Mouse (Mus musculus): Measurements from ENCODE around the gene Dgkb.

Dgkb gene

DNA sequence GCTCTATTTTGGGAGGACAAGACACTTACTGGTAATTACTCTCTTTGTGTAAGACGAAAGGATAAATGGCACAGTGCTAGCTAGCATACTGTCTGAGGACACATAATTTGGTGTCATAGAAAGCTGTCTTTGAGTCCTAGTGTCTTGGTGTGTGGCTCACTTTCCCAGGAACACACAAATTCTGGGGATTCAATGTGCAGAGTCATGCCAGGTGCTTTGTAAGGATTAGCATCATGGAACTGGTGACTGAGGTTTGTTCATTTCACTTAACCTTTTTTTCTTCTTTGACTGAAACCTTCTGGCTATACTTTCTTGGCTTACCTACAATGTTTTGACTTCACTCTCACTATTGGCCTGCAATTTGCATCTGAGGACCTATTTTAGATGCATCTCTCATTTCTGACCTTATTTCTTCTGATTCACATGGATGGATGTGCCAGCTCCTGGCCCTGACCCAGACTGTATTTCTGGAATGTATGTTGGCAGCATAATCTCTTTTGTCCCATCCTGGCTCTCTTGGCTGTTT, 170.6 kb downstream of the Dgkb start:
- peak; percentile 91 for ATAC-seq (ENCODE audit: insufficient number of reproducible peaks, low FRiP score, low TSS enrichment)

DNA sequence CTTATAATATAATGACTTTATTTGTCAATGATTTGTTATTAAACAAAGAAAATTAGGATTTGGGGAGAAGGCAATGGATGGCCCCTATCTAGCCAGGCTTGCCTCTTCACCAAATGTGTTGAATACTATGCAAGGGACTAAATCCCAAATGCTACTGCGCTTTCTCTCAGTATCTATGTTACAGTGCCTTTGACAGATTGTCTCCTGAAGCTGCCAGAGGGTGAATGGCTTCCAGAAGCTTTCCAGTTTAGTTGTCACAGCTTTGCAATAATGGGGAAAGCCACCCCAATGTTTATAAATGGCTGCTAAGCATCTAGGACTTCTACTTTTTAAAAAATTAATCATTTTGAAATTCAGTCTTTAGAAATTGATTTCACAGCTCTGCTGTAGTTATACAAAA, 175.7 kb downstream of the Dgkb start:
- ATAC-seq (ENCODE audit: insufficient number of reproducible peaks, low FRiP score, low TSS enrichment), result no peak

DNA sequence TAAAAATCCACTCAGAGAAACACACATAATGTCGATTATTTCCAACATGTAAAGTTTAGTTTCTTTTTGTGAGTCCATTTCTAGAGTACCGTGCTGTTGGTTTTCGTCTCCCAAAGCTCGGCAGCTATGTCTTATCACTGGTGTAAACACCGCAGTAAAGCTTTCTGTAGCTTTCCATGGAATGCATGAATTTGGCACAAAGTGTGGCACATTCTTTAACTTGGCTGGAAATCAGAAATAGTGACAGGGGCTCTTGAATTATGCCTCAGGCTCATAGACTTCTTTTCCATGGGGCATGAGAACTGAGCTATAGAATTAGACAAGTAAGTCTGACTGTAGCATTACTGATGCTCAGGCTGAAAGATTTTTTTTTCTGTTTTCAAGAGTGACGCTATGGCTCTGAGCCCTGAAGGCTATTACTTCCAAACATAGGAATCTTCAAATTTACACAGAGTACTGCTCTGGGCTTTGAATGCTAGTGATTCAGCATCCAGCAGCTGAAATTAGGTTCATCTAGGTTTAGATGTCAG, 179.0 kb downstream of the Dgkb start:
- no peak for ATAC-seq (ENCODE audit: insufficient number of reproducible peaks, low FRiP score, low TSS enrichment)

DNA sequence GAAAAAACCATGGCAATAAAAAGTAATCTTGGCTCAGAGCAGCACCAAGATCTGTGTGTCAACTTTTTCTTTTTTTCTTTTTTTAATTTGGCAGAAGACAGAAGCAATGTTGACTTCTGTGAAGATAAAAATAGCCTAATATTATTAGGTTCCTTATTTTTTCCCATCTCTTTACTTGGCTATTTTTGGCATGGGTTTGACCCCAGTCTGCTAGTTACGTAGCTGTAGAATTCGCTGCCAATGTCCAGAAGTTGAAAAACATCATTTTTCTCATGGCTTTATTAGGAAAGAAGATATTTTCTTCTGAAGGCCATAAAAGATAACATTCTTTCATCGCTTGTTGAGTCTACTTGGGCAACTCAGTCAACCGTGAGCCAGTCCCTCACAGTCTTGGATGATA, 200.1 kb downstream of the Dgkb start:
- ATAC-seq (ENCODE audit: insufficient number of reproducible peaks, low FRiP score, low TSS enrichment), result no peak

DNA sequence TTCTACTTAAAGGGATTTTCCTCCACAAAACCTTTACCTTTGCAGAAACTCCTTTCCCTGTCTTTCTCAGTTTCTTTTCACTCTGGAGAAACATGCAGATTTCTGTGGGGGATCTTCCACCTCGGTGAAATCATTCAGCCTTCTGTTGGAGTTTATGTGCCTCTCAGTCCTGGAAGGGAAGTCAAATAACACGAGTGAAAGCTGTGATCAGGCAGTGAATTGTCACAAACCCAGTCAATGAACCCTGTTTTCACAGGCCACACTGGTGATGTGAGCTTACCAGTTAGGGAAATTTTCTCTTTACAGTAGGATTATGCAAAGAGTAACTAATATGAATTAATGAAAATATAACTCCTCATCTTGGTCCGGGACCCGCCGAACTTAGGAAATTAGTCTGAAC, 229.7 kb downstream of the Dgkb start:
- no peak for ATAC-seq (ENCODE audit: insufficient number of reproducible peaks, low FRiP score, low TSS enrichment)

- no peak for ATAC-seq (ENCODE audit: insufficient number of reproducible peaks, low FRiP score, low TSS enrichment)
These were observed 270.7 kb downstream of the Dgkb start for GRCm38 (mm10) chr12:38088224-38088623.

DNA sequence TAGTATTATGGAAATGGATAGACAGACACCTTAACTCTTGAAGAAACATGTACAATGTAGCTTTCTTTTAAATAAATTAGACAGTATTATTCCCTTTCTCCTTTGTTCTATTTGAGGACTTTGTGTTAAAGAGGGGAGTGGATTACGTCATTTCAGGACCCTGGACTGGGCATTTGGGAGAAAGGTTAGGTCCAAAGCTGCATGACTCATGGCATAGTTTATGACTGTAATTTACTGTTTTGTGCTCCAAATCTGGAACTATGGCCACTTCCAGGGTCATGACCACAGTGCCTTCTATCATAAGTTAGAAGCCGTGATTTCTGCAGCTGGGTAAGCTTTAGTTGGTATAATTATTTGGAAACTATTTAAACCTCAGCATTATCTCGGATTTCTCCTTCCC, 294.4 kb downstream of the Dgkb start:
- no peak for ATAC-seq (ENCODE audit: insufficient number of reproducible peaks, low FRiP score, low TSS enrichment)

- ATAC-seq (ENCODE audit: insufficient number of reproducible peaks, low FRiP score, low TSS enrichment), result no peak
These were observed 297.6 kb downstream of the Dgkb start for GRCm38 (mm10) chr12:38114990-38115615.

GRCm38 (mm10) chr12:38123524-38123923, 306.0 kb downstream of the Dgkb start:
- no peak for ATAC-seq (ENCODE audit: insufficient number of reproducible peaks, low FRiP score, low TSS enrichment)

DNA sequence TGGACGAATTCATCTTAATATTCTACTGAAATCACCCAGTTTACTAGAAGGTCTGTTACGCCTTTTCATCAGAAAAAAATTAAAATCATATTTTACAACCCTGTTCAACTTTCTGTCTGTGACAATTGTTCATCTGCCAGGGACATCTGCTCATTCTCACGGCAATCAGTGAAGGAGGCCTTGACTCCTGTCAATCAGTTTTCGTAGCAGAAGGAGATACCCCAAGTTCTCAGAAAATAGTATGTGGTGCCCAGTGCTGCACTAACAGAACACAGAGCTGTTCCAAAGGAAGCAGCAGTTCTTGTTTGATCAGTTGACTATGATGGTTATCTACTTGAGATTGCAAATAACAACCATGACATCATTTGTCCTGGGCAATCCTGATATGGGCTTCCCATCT, 307.8 kb downstream of the Dgkb start:
- no peak for ATAC-seq (ENCODE audit: insufficient number of reproducible peaks, low FRiP score, low TSS enrichment)

DNA sequence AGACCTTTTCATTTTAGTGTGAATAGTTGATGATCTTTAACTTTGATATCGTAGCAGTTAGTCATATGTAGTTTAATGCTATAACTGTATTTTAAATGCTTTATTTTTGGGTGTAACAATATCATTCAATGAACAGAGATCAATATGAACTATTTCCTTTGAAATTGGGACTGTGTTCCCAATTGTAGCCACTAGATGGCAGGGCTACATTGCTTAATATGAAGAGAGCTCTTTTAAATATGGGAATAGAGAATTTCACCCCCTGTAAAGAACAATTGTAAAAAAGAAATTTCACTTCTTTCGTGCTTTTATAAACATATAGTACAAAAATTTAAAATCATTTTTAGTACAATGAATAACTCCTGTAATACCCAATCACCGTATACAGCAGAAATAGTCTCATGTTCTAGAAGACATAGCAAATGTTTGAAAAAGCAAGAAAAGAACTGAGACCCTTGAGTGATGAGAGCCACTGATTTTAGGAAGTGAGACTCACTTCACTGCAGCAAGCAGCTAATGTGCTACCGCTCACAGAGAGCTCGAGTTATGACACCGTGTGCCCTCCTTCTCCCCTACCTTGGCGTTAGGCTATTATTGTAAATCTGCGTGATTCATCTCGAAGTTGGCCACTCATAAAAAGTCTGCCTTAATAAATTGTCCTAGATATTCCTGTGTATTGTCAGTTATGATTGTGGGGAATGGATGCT, 312.8 kb downstream of the Dgkb start:
- no peak for ATAC-seq (ENCODE audit: insufficient number of reproducible peaks, low FRiP score, low TSS enrichment)

DNA sequence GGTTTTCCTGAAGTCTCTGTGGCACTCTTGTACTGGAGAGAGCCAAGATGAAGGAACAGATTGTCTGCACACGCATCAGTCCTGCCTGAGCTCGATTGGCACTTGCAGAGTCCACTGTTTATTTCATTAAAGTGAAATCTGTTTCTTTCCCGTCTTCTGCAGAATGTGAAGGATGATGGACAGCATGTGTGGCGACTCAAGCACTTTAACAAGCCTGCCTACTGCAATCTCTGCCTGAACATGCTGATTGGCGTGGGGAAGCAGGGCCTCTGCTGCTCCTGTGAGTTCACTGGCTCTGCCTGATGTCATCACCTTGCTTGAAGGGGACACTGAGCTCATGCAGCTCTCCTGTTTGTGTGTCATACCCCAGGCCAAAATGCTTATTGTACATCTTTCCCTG, 318.9 kb downstream of the Dgkb start:
- no peak for ATAC-seq (ENCODE audit: insufficient number of reproducible peaks, low FRiP score, low TSS enrichment)

DNA sequence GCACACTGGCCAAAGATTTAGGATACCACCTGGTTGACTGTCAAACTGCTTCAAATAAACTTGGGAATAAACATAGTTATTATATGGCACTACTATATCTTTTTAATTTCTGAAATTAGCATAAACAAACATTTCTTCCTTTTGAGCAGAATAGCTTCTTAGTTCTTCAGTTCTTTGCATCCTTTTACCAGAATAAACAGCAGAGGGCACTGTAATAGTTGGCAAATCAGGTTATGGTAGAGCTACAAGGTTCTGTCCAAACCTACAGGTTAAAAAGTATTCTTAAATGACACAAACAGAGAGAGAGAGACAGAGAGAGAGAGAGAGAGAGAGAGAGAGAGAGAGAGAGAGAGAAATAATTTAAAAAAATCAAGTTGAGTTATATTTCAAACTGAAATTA, 322.5 kb downstream of the Dgkb start:
- no peak for ATAC-seq (ENCODE audit: insufficient number of reproducible peaks, low FRiP score, low TSS enrichment)

DNA sequence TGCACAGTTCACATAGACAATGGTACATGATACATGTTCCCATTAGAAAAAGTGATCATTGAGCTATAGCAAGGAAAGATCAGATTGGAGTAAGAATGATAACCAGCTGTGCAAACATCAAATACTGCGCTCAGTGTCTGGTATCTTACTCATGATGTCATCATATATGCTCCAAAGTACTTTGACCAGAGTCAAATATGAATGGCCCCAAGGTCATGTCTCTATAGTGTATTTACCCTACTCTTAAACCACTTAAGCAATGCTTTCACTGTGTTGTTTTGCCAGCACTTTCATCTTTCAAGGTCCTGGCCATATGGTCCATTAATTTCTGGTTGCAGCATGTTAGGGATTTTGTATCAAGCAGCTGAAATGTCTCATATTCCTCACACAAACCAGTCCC, 415.1 kb downstream of the Dgkb start:
- no peak for ATAC-seq (ENCODE audit: insufficient number of reproducible peaks, low FRiP score, low TSS enrichment)

DNA sequence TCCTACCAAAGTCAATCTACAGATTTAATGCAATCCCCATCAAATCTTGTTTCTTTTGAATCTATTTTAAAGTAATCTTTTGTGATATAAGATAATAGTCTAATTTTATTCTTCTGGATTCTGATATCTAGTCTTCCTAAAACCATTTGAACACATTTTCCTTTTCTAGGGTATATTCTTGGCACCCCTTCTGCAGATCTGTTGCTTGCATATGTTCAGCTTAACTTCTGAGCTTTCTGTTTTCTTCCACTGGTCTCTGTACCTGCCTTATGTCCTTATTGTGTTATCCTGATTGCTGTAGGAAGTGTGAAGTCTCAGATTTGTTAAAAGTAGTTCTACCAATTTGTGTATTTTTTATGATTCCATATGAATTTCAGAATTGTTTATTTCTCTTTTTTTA, 451.3 kb downstream of the Dgkb start:
- no peak for ATAC-seq (ENCODE audit: insufficient number of reproducible peaks, low FRiP score, low TSS enrichment)

- peak; percentile 92 for ATAC-seq (ENCODE audit: insufficient number of reproducible peaks, low FRiP score, low TSS enrichment)
These were observed 484.0 kb downstream of the Dgkb start for GRCm38 (mm10) chr12:38301497-38301896.

- no peak for ATAC-seq (ENCODE audit: insufficient number of reproducible peaks, low FRiP score, low TSS enrichment)
These were observed 486.3 kb downstream of the Dgkb start for GRCm38 (mm10) chr12:38303841-38304240.

DNA sequence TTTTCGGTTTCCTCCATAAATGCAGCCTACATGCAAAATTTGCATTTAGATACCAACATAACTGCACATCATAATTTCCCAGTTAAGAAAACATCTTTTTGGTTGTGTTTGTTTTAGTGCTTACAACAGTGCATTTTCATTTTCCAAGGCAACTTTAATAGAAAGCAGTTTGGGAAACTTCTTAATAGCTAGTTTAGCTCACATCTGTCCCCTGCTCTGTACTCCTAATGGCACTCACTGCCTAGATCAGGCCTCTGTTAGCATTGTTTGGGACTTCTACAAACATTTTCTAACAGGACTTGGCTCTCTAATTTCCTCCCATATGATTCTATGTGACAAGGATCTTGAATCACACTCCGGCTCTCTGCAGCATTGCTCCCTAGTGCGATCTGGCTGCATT, 486.7 kb downstream of the Dgkb start:
- no peak for ATAC-seq (ENCODE audit: insufficient number of reproducible peaks, low FRiP score, low TSS enrichment)

- no peak for ATAC-seq (ENCODE audit: insufficient number of reproducible peaks, low FRiP score, low TSS enrichment)
These were observed 492.4 kb downstream of the Dgkb start for GRCm38 (mm10) chr12:38309885-38310284.

DNA sequence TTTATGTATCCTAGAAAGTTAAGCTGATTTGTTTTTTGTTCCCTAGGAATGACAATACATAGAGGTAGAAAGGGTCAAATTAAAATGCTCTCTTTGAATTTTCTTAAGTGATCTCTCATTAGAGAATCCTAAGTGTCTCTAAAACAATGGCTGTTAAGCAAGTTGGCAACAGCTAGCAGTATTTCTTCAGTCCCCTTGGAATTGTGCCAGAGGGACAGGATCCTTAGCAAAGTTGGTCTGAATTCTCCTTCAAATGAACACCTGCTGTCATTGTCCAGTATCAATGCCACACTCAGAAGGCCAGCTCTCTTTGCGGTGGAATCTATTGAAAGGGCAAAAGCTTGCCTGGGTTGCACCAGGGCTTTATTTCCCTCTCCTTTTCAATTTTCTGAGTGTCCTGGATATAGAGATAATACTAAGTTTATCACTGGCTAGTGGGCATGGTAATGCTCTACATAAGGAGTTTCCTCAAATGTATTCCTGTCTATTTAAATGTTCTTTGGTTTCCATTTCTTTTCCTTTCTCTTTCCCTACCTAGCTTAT, 510.3 kb downstream of the Dgkb start:
- ATAC-seq (ENCODE audit: insufficient number of reproducible peaks, low FRiP score, low TSS enrichment), result no peak

DNA sequence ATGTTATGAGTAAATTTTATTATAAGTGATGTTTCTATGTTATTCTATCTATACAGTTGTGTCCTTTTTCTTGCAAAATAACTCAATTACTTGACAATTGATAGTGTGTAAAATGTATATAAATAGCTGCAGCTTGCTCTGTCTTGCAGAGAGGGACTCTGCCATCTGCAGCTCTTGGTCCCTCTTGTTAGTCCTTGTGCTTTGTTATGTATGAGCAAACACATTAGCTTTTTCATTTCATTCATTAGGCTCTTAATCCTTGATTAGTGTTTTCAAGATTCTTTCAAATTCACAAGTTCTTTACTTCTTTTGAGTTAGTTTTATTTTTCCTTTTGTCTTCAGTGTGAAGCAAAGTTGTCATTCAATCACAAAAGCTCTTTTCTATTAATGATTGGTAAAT, 511.3 kb downstream of the Dgkb start:
- no peak for ATAC-seq (ENCODE audit: insufficient number of reproducible peaks, low FRiP score, low TSS enrichment)

DNA sequence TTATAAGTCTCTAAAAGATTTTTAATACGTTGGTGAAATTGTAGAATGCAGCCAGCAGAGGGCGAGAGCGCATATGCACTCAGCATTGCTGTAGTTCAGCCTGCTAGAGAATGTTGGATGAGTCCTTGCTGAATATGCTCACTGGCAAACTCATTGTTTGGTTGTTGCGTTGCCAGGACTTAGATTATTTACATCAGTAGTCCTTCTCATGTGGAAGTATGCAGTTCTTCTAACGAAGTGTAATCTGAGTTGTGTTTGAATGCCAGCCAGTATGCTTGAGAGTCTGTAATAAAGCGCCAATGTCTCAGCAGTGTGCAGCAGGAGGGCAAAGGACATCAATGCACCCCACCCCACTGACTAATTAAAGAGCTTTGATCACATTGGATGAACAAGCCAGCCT, 525.1 kb downstream of the Dgkb start:
- peak; percentile 84 for ATAC-seq (ENCODE audit: insufficient number of reproducible peaks, low FRiP score, low TSS enrichment)
